Mouse (Mus musculus) myocyte (in vitro differentiated cells): ENCODE data around the gene Snx5. TPM values are rescaled to one million over a fixed set of nuclear protein-coding genes. Genes with fewer than 3 reads are reported as not detected.

Experiments
- polyA plus RNA-seq: library from polyadenylated mRNA; unstranded; fragments of >200 nt; fragmentation: generic; extraction: Trizol; gene quantifications from one replicate; pipeline ENCODE4 v1.2.1, GENCODE M21; 2012; ENCODE audit warnings: missing spikeins

The Snx5 gene
- polyA plus RNA-seq, 1 experiment = 65.2 TPM

Other genes with a start within 250 kb of the Snx5 start
- gene Banf2, start 237.8 kb downstream of the Snx5 start, polyA plus RNA-seq = not detected
- 3.7 TPM for gene Mgme1, start 243 bp downstream of the Snx5 start, polyA plus RNA-seq
- not detected for gene Ovol2, start 61.2 kb upstream of the Snx5 start, polyA plus RNA-seq
- 19.2 TPM for gene Kat14, start 98.1 kb upstream of the Snx5 start, polyA plus RNA-seq
- gene Pet117, start 98.1 kb upstream of the Snx5 start, polyA plus RNA-seq = 3.1 TPM